In genomic region chr12:111882852-111883251, GRCm38 (mm10) we compare ENCODE assay signal across 23 mouse cellular contexts. TPM values are rescaled to one million over a fixed set of nuclear protein-coding genes. Genes with fewer than 3 reads are reported as not detected.
A peak's percentile ranks its signal among the peaks of the same experiment; 100 is the strongest.
DNase-seq lines count a peak whose midpoint lies in the region; ATAC-seq and TF ChIP-seq lines count a peak whose summit lies in the region.
"Had no signal": no experiment of that assay in that cellular context is flagged by ENCODE, and none has a peak within 500 bp of the region (broad histone marks: within the 10 kb centered on the region; RNA-seq: fewer than 3 reads in every experiment).

No protein-coding gene starts in this region.

- ATAC-seq in heart, embryonic 13.5 days (ENCODE audit: extremely low read depth, insufficient number of reproducible peaks, low FRiP score, low TSS enrichment): peak; percentile 82; the same call in 1 of the 2 replicates
- peak; percentile 72; the same call in 1 of the 2 replicates for ATAC-seq in stomach, embryonic 14.5 days (ENCODE audit: insufficient number of reproducible peaks, insufficient read depth, low FRiP score, low read depth)
- no peak for ATAC-seq in stomach, postnatal 0 days (ENCODE audit: low FRiP score, low TSS enrichment)
- ATAC-seq in heart, postnatal 0 days (ENCODE audit: insufficient read depth, low read depth): peak; percentile 91
- no peak for ATAC-seq in erythroblast, adult 5-6 weeks (replicated peaks; ENCODE audit: low FRiP score, poor library complexity, severe bottlenecking)
- ATAC-seq: midbrain, embryonic 16.5 days had no signal

- H3K27me3 ChIP-seq in heart, embryonic 13.5 days (replicated peaks): no peaks in the 10 kb centered on the region
- H3K27me3 ChIP-seq in stomach, embryonic 14.5 days (ENCODE audit: control insufficient read depth, insufficient read depth, low read length): no peaks in the 10 kb centered on the region
- no peaks in the 10 kb centered on the region for H3K27me3 ChIP-seq in stomach, postnatal 0 days (ENCODE audit: control insufficient read depth, insufficient read depth, low read length)
- no peaks in the 10 kb centered on the region for H3K27me3 ChIP-seq in heart, postnatal 0 days (ENCODE audit: control insufficient read depth, insufficient read depth, low read length)
- H3K27me3 ChIP-seq: forebrain, embryonic 12.5 days; limb, embryonic 13.5 days; liver, embryonic 13.5 days; lung, embryonic 15.5 days; neural tube, embryonic 15.5 days had no signal

- no peaks in the 10 kb centered on the region for H3K9me3 ChIP-seq in heart, embryonic 13.5 days
- no peaks in the 10 kb centered on the region for H3K9me3 ChIP-seq in stomach, embryonic 14.5 days (ENCODE audit: control insufficient read depth, low read depth, low read length)
- H3K9me3 ChIP-seq in stomach, postnatal 0 days (ENCODE audit: control insufficient read depth, low read length): no peaks in the 10 kb centered on the region
- H3K9me3 ChIP-seq in heart, postnatal 0 days (replicated peaks; ENCODE audit: control insufficient read depth, low read length): no peaks in the 10 kb centered on the region
- H3K9me3 ChIP-seq: embryonic facial prominence, embryonic 10.5 days; forebrain, embryonic 12.5 days; limb, embryonic 13.5 days; liver, embryonic 13.5 days; lung, embryonic 15.5 days; neural tube, embryonic 15.5 days had no signal

- 17% methylated on average over 4 of the region's 4 CpGs for WGBS in heart, embryonic 13.5 days
- WGBS in stomach, embryonic 14.5 days: 21% methylated on average over 4 of the region's 4 CpGs
- WGBS in stomach, postnatal 0 days: 21% methylated on average over 4 of the region's 4 CpGs
- 9% methylated on average over 4 of the region's 4 CpGs for WGBS in heart, postnatal 0 days

- H3K4me1 ChIP-seq in heart, embryonic 13.5 days: peaks cover 56% of the 10 kb centered on the region
- H3K4me1 ChIP-seq in stomach, embryonic 14.5 days (ENCODE audit: control insufficient read depth, insufficient read depth, low read length): no peaks in the 10 kb centered on the region
- H3K4me1 ChIP-seq in stomach, postnatal 0 days (replicated peaks; ENCODE audit: control insufficient read depth, insufficient read depth): no peaks in the 10 kb centered on the region
- peaks cover 17% of the 10 kb centered on the region for H3K4me1 ChIP-seq in heart, postnatal 0 days (ENCODE audit: control insufficient read depth, insufficient read depth)
- H3K4me1 ChIP-seq: embryonic facial prominence, embryonic 10.5 days; forebrain, embryonic 12.5 days had no signal

- TF ChIP-seq EP300 in stomach, postnatal 0 days (optimal IDR thresholded peaks at IDR 0.05): no peak
- TF ChIP-seq EP300 in heart, postnatal 0 days (IDR thresholded peaks at IDR 0.05; ENCODE audit: low read depth): 0 out of 2 replicates have a peak, but pooled peaks have one; percentile 52

- no peak for DNase-seq in heart, adult 18-20 months
- no peak for DNase-seq in stomach, postnatal 0 days (ENCODE audit: low spot score)
- peak; percentile 52 for DNase-seq in heart, postnatal 0 days (ENCODE audit: low spot score)
- DNase-seq in thymus, postnatal 14 days: no peak
- DNase-seq: cerebellum, adult 18-20 months; cerebellum, postnatal 36 days; gastrocnemius, adult 2 months; kidney, adult 11 months; layer of hippocampus, postnatal 36 days; liver, embryonic 13.5 days; spleen, adult 18-20 months; thymus, adult 2 months had no signal

- H3K4me2 ChIP-seq in heart, embryonic 13.5 days: no peak overlapping the region
- H3K4me2 ChIP-seq in stomach, embryonic 14.5 days (replicated peaks; ENCODE audit: low read depth, low read length): no peak overlapping the region
- no peak overlapping the region for H3K4me2 ChIP-seq in stomach, postnatal 0 days (replicated peaks; ENCODE audit: low read depth)
- no peak overlapping the region for H3K4me2 ChIP-seq in heart, postnatal 0 days (ENCODE audit: low read depth, low read length)
- H3K4me2 ChIP-seq: forebrain, embryonic 12.5 days; hindbrain, embryonic 14.5 days; limb, embryonic 13.5 days; liver, embryonic 13.5 days; lung, embryonic 15.5 days; neural tube, embryonic 15.5 days had no signal

- H3K36me3 ChIP-seq in heart, embryonic 13.5 days: no peaks in the 10 kb centered on the region
- H3K36me3 ChIP-seq in stomach, embryonic 14.5 days (ENCODE audit: control insufficient read depth, insufficient read depth, low read length): no peaks in the 10 kb centered on the region
- no peaks in the 10 kb centered on the region for H3K36me3 ChIP-seq in stomach, postnatal 0 days (ENCODE audit: control insufficient read depth, insufficient read depth, low read length)
- no peaks in the 10 kb centered on the region for H3K36me3 ChIP-seq in heart, postnatal 0 days (replicated peaks; ENCODE audit: control insufficient read depth, insufficient read depth, low read length)
- H3K36me3 ChIP-seq: embryonic facial prominence, embryonic 10.5 days; forebrain, embryonic 12.5 days; limb, embryonic 13.5 days; liver, embryonic 13.5 days; lung, embryonic 15.5 days; neural tube, embryonic 15.5 days had no signal

- no peak for TF ChIP-seq CTCF in stomach, postnatal 0 days (IDR thresholded peaks at IDR 0.05; ENCODE audit: low read depth)
- TF ChIP-seq CTCF in heart, postnatal 0 days (IDR thresholded peaks at IDR 0.05; ENCODE audit: low read depth): no peak

- H3K4me3 ChIP-seq in heart, embryonic 13.5 days: no peak overlapping the region
- no peak overlapping the region for H3K4me3 ChIP-seq in stomach, embryonic 14.5 days (ENCODE audit: low read depth, low read length)
- H3K4me3 ChIP-seq in stomach, postnatal 0 days (ENCODE audit: low read depth, low read length): no peak overlapping the region
- no peak overlapping the region for H3K4me3 ChIP-seq in heart, postnatal 0 days (ENCODE audit: low read depth, low read length)
- H3K4me3 ChIP-seq: embryonic facial prominence, embryonic 10.5 days; forebrain, embryonic 12.5 days; gastrocnemius, adult 2 months; limb, embryonic 13.5 days; liver, embryonic 13.5 days; lung, embryonic 15.5 days; neural tube, embryonic 15.5 days had no signal

- peak overlapping the region; percentile 57 for H3K27ac ChIP-seq in heart, embryonic 13.5 days (replicated peaks)
- H3K27ac ChIP-seq in stomach, embryonic 14.5 days (ENCODE audit: low read length): no peak overlapping the region
- no peak overlapping the region for H3K27ac ChIP-seq in stomach, postnatal 0 days (replicated peaks)
- peak overlapping the region; percentile 20; the same call in 1 of the 2 replicates for H3K27ac ChIP-seq in heart, postnatal 0 days (ENCODE audit: low read depth)
- H3K27ac ChIP-seq: embryonic facial prominence, embryonic 10.5 days; forebrain, embryonic 12.5 days; gastrocnemius, adult 2 months; hindbrain, embryonic 14.5 days; kidney, postnatal 0 days; limb, embryonic 13.5 days; liver, embryonic 13.5 days; lung, embryonic 15.5 days; neural tube, embryonic 15.5 days had no signal

- no peak overlapping the region for H3K9ac ChIP-seq in heart, embryonic 13.5 days
- H3K9ac ChIP-seq in stomach, embryonic 14.5 days (replicated peaks; ENCODE audit: low read depth, low read length): no peak overlapping the region
- no peak overlapping the region for H3K9ac ChIP-seq in stomach, postnatal 0 days (ENCODE audit: low read length)
- no peak overlapping the region for H3K9ac ChIP-seq in heart, postnatal 0 days (replicated peaks; ENCODE audit: low read depth, low read length)
- H3K9ac ChIP-seq: forebrain, embryonic 12.5 days; hindbrain, embryonic 14.5 days; limb, embryonic 13.5 days; liver, embryonic 13.5 days; lung, embryonic 15.5 days; neural tube, embryonic 15.5 days had no signal

RNA-seq across cellular contexts. Expression of gene Ppp1r13b, which starts 25.1 kb away (rescaled TPM):
- polyA plus RNA-seq in heart, embryonic 13.5 days (2015; fragmentation: Nextera tagmentation; extraction: Ambion mirVana): 12.4 and 12.5 TPM in 2 replicates
- 10 to 100 TPM; 16.9 to 17.8 TPM for total RNA-seq in heart, adult 18-20 months (2021)
- polyA plus RNA-seq in stomach, embryonic 14.5 days (2014; fragmentation: Nextera tagmentation; extraction: Ambion mirVana): 20.9 and 23.9 TPM in 2 replicates
- 18.9 and 21.5 TPM in 2 replicates for polyA plus RNA-seq in stomach, postnatal 0 days (2015; fragmentation: Nextera tagmentation; extraction: Ambion mirVana)
- total RNA-seq in heart, postnatal 0 days (2014; rRNA removed; ENCODE audit: low replicate concordance): 18.2 TPM in 2 replicates
- 9.9 and 11.2 TPM in 2 replicates for polyA plus RNA-seq in heart, postnatal 0 days (2015; fragmentation: Nextera tagmentation; extraction: Ambion mirVana)
- 8.3 and 8.6 TPM in 2 replicates for total RNA-seq in erythroblast, adult 5-6 weeks (2015; ENCODE audit: low replicate concordance)
- total RNA-seq in erythroblast, adult 5-6 weeks (2017; ENCODE audit: low replicate concordance): 13.4 and 20.5 TPM in 2 replicates

Comparison
In these comparisons a context has a peak if more than half of its experiments do, and no peak if none do; other contexts are left out.
1. ATAC-seq: peak in heart, embryonic 13.5 days (single experiment), stomach, embryonic 14.5 days (single experiment) and heart, postnatal 0 days (single experiment); none in stomach, postnatal 0 days (single experiment) and erythroblast, adult 5-6 weeks (single experiment).
2. H3K27ac ChIP-seq: peak in heart, embryonic 13.5 days (single experiment) and heart, postnatal 0 days (single experiment); none in stomach, embryonic 14.5 days (single experiment) and stomach, postnatal 0 days (single experiment).